Mouse (Mus musculus): ENCODE data around the gene Rbpj. TPM values are rescaled to one million over a fixed set of nuclear protein-coding genes. Genes with fewer than 3 reads are reported as not detected.

Rbpj gene
- polyA plus RNA-seq (2012; rRNA removed; ENCODE audit: low replicate concordance), result 18.3 and 35.8 TPM in 2 replicates

GRCm38 (mm10) chr5:53465883-53466282 lies at the start of gene Rbpj:
Gene Rbpj, plus strand, starts transcription at chr5:53466152.

Other genes with a start within 250 kb of the Rbpj start
- 52.7 and 77.0 TPM in 2 replicates for gene Smim20, start 199.1 kb upstream of the Rbpj start, polyA plus RNA-seq (2012; rRNA removed; ENCODE audit: low replicate concordance)
- not detected in 2 replicates for gene Cckar, start 241.6 kb downstream of the Rbpj start, polyA plus RNA-seq (2012; rRNA removed; ENCODE audit: low replicate concordance)